Mouse (Mus musculus) CD8-positive naive resting alpha-beta T cell, adult 2 months (primary cell): ENCODE measurements around the gene Limd2.
A peak's percentile ranks its signal among the peaks of the same experiment; 100 is the strongest.
"Not testable (repeated sequence)": the region's sequence is repeated elsewhere in the genome, so short reads cannot be mapped to it uniquely, and the experiment has no call there.

ENCODE experiments used
- DNase-seq, 2 experiments: peaks; one replicate each; pipeline ENCODE4 v3.0.0; 2022; ENCODE audit warnings: low read depth in 2 of 2, low spot score in 2 of 2

The Limd2 gene

DNA sequence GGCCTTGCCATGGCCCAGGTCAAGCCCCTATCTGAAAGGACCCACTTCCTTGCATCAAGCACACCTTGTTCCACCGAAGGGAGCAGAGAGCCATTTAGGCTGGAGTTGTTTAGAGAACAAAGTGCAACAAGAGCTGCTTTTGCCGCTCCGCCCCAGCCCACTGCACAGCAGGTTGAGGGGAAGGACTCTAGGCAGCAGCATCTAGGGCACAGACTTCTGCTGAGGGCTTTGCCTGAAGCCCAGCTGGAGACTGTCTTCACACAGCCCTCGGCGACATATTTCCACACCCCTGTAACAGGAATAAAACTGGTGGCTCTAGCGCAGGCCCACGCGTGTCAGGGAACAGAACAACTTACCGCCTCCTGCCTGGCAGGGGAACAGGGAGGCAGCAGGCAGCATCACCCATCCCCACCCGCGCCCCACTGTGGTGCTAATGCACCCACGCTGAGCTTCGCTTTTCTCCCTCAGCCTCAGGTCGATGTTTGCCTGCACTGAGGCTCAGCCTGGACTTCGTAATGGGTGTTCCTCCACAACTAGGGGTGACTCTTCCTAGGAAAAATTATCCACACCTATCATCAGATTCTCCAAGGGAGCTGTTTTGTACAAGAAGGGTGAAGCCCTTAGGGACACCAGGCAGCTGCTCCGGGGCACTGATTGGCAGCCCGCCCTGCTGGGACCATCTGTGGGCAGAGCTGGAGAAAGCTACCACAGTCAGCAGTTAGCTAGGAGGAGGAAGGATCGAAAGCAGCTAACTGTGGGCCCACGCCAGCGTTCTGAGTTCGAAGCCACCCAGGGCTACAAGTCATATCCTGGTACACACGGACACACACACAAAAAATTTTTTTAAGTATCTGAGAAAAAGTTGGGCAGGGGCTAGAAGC lies at the start of gene Limd2, which contains the start of gene Gm10840:
TSS of gene Limd2 (minus strand) at position 20 of the 881 bp plus-strand sequence.
TSS of gene Gm10840 (plus strand) at position 10 of the 881 bp plus-strand sequence.
- peak; percentile 58 to 63 for DNase-seq

DNA sequence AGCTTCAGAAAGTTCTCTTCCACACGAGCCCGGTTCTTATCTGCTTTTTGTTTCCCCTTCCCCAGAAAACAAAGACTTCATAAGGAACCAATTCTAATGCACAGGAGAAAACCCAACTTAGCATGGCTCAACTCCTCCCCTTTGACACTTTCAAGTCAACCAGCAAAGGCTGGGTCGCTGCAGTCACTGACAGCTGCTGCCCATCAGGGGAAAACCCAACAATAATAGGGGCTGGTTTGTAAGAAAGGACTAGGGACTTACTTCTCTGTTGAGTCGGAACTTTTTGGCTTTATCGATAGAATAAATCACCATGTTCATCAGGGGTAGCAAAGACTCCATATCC lies 41.4 kb upstream of the Limd2 start, which contains the start of gene Strada:
TSS of gene Strada (minus strand) at position 46 of the 343 bp plus-strand sequence.
- no peak for DNase-seq

- peak in 1 of 2 experiments; percentile 11 for DNase-seq
Measured at GRCm38 (mm10) chr11:106201337-106202122, 40.9 kb upstream of the Limd2 start.

GRCm38 (mm10) chr11:106200756-106201155 lies 40.1 kb upstream of the Limd2 start:
- no peak for DNase-seq

- not testable (repeated sequence) for DNase-seq
Measured at GRCm38 (mm10) chr11:106199997-106200396, 39.3 kb upstream of the Limd2 start.

DNA sequence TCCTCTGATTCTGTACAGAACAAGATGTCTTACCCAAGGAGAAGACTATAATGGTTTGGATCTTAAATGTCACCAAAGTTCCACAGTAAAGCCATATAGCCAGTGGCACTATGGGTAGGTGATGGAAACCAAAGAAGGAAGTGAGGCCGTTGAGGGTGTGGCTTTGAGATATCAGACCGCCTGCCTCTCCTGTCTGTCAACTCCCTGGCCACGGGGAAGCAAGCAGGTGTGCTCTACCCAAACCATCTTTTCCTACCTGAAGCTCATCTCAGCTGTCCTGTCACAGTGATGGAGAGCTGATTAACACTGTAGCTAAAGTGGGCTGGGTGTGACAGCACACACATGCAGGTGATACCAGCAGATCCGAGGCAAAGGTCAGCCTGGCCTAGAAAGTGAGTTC lies 37.6 kb upstream of the Limd2 start:
- DNase-seq, result no peak

DNA sequence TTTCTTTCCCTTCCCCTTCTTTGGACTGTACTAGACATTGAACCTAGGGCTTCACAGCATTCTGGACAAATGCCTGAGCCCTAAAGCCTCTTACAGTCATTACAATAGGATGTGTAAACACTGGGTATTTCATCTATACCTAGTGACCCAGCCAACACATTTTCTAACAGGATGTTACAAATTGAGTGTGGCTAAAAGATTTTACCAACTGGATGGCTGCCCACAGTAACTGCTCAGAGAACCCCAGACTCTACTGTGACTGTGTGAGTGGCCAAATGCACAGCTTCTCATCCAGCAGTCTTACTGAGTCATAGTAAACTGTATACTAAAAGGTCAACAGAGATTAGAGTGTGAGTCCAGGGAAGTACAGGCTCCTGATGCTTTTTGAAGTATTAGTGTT lies 34.7 kb upstream of the Limd2 start:
- DNase-seq, result no peak

GRCm38 (mm10) chr11:106194891-106195290 lies 34.2 kb upstream of the Limd2 start:
- no peak for DNase-seq

GRCm38 (mm10) chr11:106194155-106194541 lies 33.5 kb upstream of the Limd2 start:
- DNase-seq, result no peak

GRCm38 (mm10) chr11:106193371-106194154 lies 32.9 kb upstream of the Limd2 start:
- peak; percentile 95 for DNase-seq

- no peak for DNase-seq
Measured at GRCm38 (mm10) chr11:106192657-106193370, 32.2 kb upstream of the Limd2 start.

GRCm38 (mm10) chr11:106192241-106192640 lies 31.6 kb upstream of the Limd2 start:
- no peak for DNase-seq

DNA sequence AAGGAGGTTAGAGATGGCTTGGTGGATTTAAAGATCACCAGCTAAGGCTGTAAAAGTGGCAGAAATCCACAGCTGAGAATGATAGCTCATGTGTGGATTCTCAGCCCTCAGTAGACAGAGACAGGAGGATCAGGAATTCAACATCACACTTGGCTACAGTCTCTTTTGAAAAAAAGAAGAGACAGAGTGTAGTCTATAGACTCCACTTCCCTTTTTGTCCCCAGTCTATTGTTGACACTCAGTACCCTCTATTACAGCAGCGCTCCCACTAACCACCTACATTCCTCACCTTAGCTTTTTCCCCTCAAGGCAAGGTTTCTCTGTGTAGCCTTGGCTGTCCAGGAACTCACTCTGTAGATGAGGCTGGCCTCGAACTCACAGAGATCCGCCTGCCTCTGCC lies 31.1 kb upstream of the Limd2 start:
- DNase-seq, result no peak

DNA sequence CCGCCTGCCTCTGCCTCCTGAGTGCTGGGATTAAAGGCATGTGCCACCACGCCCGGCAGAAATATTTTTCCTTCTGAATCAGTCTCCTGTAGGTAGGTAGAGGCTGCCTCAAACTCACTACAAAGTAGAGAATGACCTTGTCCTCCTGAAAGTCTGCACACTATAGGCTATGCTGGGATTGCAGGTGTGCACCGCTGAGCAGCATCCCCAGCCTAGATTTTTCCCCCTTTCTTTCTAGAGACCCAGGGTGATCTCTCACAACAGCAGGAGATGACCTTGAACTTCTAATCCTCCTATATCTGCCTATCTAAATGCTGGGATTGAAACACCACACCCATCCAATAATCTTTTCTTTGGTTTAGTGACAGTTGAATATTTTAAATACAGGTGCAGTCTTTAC lies 26.7 kb upstream of the Limd2 start:
- DNase-seq, result no peak

DNA sequence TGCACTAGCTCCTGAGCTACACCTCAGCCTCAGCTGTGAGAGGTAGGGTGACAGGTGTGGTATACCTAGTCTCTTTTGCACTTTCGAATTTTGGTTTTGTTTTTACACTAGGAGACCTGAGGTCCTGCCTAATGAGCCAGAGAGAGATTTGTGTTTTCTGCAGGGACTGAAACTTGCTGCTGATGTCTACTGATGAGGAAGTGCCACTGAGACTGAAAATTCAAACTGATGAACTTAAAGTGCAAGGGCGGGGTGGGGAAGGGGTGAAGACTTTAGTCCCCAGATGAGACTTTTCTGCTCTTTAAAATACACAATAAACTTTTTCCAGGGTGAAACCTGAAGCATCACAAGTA lies 19.8 kb upstream of the Limd2 start:
- DNase-seq, result no peak

GRCm38 (mm10) chr11:106179711-106180448 lies 19.2 kb upstream of the Limd2 start:
- DNase-seq, result no peak

GRCm38 (mm10) chr11:106178036-106178782 lies 17.5 kb upstream of the Limd2 start:
- no peak for DNase-seq

DNA sequence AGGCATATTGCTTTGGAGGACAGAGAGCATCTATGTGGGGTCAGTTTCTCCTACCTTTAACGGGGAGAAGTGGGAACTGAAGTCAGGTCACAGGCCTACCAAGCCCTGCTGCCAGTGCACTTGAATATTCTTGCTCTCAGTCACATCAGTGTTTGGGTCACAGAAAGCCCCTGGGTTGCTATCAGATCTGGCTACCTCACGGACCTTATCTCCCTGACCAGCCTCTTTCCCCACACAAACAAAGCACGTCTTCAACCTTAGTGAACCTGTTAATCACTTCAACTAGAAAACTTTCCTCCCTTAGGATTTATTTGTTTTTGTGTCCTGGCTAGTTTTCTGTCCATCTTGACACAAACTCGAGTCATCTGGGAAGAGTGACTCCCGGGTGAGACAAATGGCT lies 15.7 kb upstream of the Limd2 start:
- no peak for DNase-seq

- no peak for DNase-seq
Measured at GRCm38 (mm10) chr11:106175081-106175480, 14.4 kb upstream of the Limd2 start.
